15 mouse cellular contexts compared by ENCODE assay signal in the genomic region with DNA sequence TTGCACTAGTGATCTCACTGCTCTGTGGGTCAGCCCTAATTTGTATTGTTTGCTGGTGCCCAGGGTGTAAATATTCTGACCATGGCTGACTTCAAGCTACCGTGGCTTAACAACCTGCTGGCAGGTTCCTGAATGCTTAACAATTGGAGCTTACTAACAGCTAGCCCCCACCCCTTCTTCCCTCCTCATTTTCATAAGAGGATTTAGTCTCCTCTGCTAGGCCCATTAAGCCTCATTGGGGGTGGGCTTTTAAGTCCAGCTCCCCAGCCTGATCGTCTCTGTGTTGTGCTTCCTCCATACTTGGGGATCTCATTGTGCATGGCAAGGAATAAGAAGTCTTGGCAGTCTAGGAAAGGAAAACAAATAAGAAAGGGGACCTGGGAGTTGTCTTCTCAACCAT.
"Had no signal": no experiment of that assay in that cellular context is flagged by ENCODE, and none has a peak within 500 bp of the region (broad histone marks: within the 10 kb centered on the region; RNA-seq: fewer than 3 reads in every experiment).

No protein-coding gene starts in this region.

- H3K4me2 ChIP-seq: kidney, embryonic 15.5 days; liver, embryonic 12.5 days; lung, embryonic 14.5 days; neural tube, embryonic 12.5 days had no signal

- H3K4me1 ChIP-seq: kidney, embryonic 15.5 days; limb, embryonic 10.5 days; liver, embryonic 12.5 days; megakaryocyte, embryonic 14.5 days; neural tube, embryonic 12.5 days had no signal

- H3K4me3 ChIP-seq: kidney, embryonic 15.5 days; left cerebral cortex, adult 2 months; limb, embryonic 10.5 days; liver, embryonic 12.5 days; megakaryocyte, embryonic 14.5 days; neural tube, embryonic 12.5 days had no signal

- ATAC-seq: intestine, embryonic 16.5 days; liver, embryonic 12.5 days had no signal

- H3K27ac ChIP-seq: kidney, embryonic 15.5 days; left cerebral cortex, adult 2 months; limb, embryonic 10.5 days; liver, embryonic 12.5 days; macrophage; neural tube, embryonic 12.5 days had no signal

- DNase-seq: kidney, adult 2 months; kidney, postnatal 14 days; lung, embryonic 14.5 days; lung, postnatal 10 days; right cerebral cortex, adult 18-20 months; right cerebral cortex, postnatal 25 days; thymus, postnatal 36 days had no signal

- H3K36me3 ChIP-seq: kidney, embryonic 15.5 days; limb, embryonic 10.5 days; liver, embryonic 12.5 days; neural tube, embryonic 12.5 days had no signal

- H3K9me3 ChIP-seq: kidney, embryonic 15.5 days; limb, embryonic 10.5 days; liver, embryonic 12.5 days; neural tube, embryonic 12.5 days had no signal

- H3K27me3 ChIP-seq: kidney, embryonic 15.5 days; liver, embryonic 12.5 days; megakaryocyte, embryonic 14.5 days; neural tube, embryonic 12.5 days had no signal

- H3K9ac ChIP-seq: kidney, embryonic 15.5 days; liver, embryonic 12.5 days; lung, embryonic 14.5 days; neural tube, embryonic 12.5 days had no signal
